In the genomic region with DNA sequence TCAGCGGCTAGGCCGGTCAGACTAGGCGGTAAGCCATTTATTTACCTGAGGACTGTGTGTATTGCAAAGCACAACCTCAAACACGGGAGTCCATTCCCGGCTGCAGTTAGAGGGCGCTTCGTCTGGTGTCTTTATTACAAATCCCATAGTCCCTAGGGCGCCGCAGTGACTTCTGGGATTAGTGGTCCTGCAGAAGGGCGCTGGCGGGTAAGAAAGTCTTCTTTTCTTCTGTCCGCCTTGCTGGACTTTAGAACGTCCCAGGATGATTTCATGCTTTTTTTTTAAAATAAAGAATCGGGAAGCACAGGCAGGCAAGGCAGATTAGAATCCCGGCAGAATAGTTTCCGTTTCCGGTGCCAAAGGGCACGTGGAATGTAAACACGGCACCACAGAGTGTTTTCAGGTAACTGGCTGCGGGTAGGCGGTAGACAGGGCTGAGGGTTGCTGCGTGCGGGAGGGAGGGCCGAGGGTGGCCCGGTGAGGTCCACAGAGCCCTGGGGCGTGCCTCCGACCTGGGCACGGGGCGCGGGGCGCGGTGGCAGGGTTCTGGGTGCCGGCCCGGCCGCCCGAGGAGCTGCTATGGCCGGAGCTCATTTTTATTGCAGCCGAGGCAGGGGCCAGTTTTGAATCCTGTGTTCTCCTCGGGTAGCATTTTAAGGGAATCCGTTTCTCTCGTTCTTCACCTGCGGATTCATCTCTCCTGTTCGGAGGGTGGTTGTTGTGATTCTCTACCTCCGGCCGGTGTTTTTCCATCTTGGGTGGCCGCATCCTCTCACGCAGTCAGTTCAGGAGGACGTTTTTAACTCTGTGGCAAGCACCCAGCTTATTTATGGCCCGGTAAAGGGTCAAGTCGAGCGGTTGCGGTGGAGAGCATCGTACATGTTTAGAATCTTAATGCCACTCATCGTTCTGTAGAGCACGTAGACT, we compare ENCODE assay signal across 1 mouse cellular context.
A peak's percentile ranks its signal among the peaks of the same experiment; 100 is the strongest.
TF ChIP-seq lines count a peak whose summit lies in the region.

Ttc33 (plus strand) TSS at position 160 of the 927 bp plus-strand sequence.

TF ChIP-seq in CH12.LX, 34 proteins besides CTCF, POLR2A, EP300 and RAD21 (continued from another document):
- TF ChIP-seq RCOR1 (conservative IDR thresholded peaks at IDR 0.05; ENCODE audit: low read depth, low read length) (no peak), NELFE (IDR thresholded peaks at IDR 0.05; ENCODE audit: low read depth, low read length) (peak; percentile 46; the same call in 1 of the 2 replicates), BHLHE40 (IDR thresholded peaks at IDR 0.05; ENCODE audit: low read depth, low read length) (peak; percentile 48), ZMIZ1 (IDR thresholded peaks at IDR 0.05; ENCODE audit: low read depth, low read length) (no peak), MAFK (IDR thresholded peaks at IDR 0.05; ENCODE audit: insufficient replicate concordance, low read length) (no peak), ZC3H11A (IDR thresholded peaks at IDR 0.05; ENCODE audit: low read depth, low read length) (no peak), CHD2 (IDR thresholded peaks at IDR 0.05; ENCODE audit: low read length) (peak; percentile 69), POLR2AphosphoS2 (IDR thresholded peaks at IDR 0.05; ENCODE audit: low read depth, low read length) (no peak), SMC3 (IDR thresholded peaks at IDR 0.05; ENCODE audit: low read depth, low read length) (no peak), ZNF384 (IDR thresholded peaks at IDR 0.05; ENCODE audit: low read depth, low read length) (no peak), MAX (IDR thresholded peaks at IDR 0.05; ENCODE audit: low read length) (peak; percentile 83), ETS1 (conservative IDR thresholded peaks at IDR 0.05; ENCODE audit: low read depth, low read length) (no peak), KAT2A (IDR thresholded peaks at IDR 0.05; ENCODE audit: insufficient replicate concordance, low read length) (peak; percentile 81; the same call in 1 of the 2 replicates), USF1 (IDR thresholded peaks at IDR 0.05; ENCODE audit: low read depth, low read length) (no peak), ZKSCAN1 (IDR thresholded peaks at IDR 0.05; ENCODE audit: borderline replicate concordance, low read depth, low read length) (no peak), MEF2A (IDR thresholded peaks at IDR 0.05; ENCODE audit: borderline replicate concordance, low read depth, low read length) (peak; percentile 47; the same call in 1 of the 2 replicates), USF2 (conservative IDR thresholded peaks at IDR 0.05; ENCODE audit: low read depth, low read length) (no peak), TBP (conservative IDR thresholded peaks at IDR 0.05; ENCODE audit: low read depth, low read length) (peak; percentile 76; the same call in 1 of the 2 replicates), SIN3A (IDR thresholded peaks at IDR 0.05; ENCODE audit: low read length) (peak; percentile 94), GABPA (IDR thresholded peaks at IDR 0.05; ENCODE audit: insufficient replicate concordance, low read depth, low read length) (no peak; the same call in 1 of the 2 replicates), JUN (IDR thresholded peaks at IDR 0.05; ENCODE audit: insufficient read depth, low read depth, low read length) (no peak), CHD1 (IDR thresholded peaks at IDR 0.05; ENCODE audit: low read depth, low read length) (no peak), PAX5 (IDR thresholded peaks at IDR 0.05; ENCODE audit: low read length) (no peak), JUND (conservative IDR thresholded peaks at IDR 0.05; ENCODE audit: low read depth, low read length) (no peak), ELF1 (IDR thresholded peaks at IDR 0.05; ENCODE audit: low read depth, low read length) (peak; percentile 75), UBTF (IDR thresholded peaks at IDR 0.05; ENCODE audit: low read depth, low read length) (no peak), NRF1 (IDR thresholded peaks at IDR 0.05; ENCODE audit: low read depth, low read length) (no peak)
